Mouse (Mus musculus): ENCODE data around the gene Tnrc18. TPM values are rescaled to one million over a fixed set of nuclear protein-coding genes. Genes with fewer than 3 reads are reported as not detected.

Gene Tnrc18
- total and polyA plus RNA-seq, 3 experiments: 0.71 to 7.7 (median 5.2) TPM

GRCm38 (mm10) chr5:142739941-142740340 lies 77.5 kb downstream of the Tnrc18 start:
- H3K9ac ChIP-seq (ENCODE audit: insufficient read depth, low read depth): no peak overlapping the region
- H3K4me2 ChIP-seq (ENCODE audit: insufficient read depth, low read depth, poor library complexity, severe bottlenecking): no peak overlapping the region
- H3K4me1 ChIP-seq (ENCODE audit: control insufficient read depth in 1 of 2, insufficient read depth in 2 of 2): peaks cover 3 to 6% of the 10 kb centered on the region in 2 experiments; a peak in 3 of 4 replicates
- H3K79me2 ChIP-seq (replicated peaks; ENCODE audit: control insufficient read depth, extremely low read depth, insufficient read depth, poor library complexity, severe bottlenecking): no peaks in the 10 kb centered on the region
- no peaks in the 10 kb centered on the region for H3K27me3 ChIP-seq (replicated peaks)
- H3K4me3 ChIP-seq (replicated peaks in 1 of 3; ENCODE audit: low read depth in 2 of 3, low read length in 2 of 3, poor library complexity in 1 of 3): no peak overlapping the region
- no peak for DNase-seq (ENCODE audit: extremely low read depth)
- dilution Hi-C loops (cut with MboI; ENCODE audit: extremely low pct_ligation_motif_present, extremely low pct_unique_long_range_greater_than_20kb, low sequenced_read_pairs) (no loop called here), in situ Hi-C loops (cut with MboI; ENCODE audit: low pct_ligation_motif_present, low pct_unique_long_range_greater_than_20kb, low sequenced_read_pairs) (no loop called here)
- H3K36me3 ChIP-seq (replicated peaks in 1 of 2; ENCODE audit: control insufficient read depth in 1 of 2, insufficient read depth in 1 of 2, low read length in 1 of 2): peaks cover 52 to 79% of the 10 kb centered on the region in 2 experiments
- no peak for TF ChIP-seq POLR2AphosphoS2 (IDR thresholded peaks at IDR 0.05; ENCODE audit: low read depth, low read length)
- no peak for TF ChIP-seq ZC3H11A (IDR thresholded peaks at IDR 0.05; ENCODE audit: low read depth, low read length)
- no peak for TF ChIP-seq EP300 (IDR thresholded peaks at IDR 0.05; ENCODE audit: low read length)
- no peaks in the 10 kb centered on the region for H3K9me3 ChIP-seq (replicated peaks; ENCODE audit: low read length)
- no peak overlapping the region for H3K27ac ChIP-seq (ENCODE audit: insufficient read depth, low read depth)

- no peaks in the 10 kb centered on the region for H3K79me2 ChIP-seq (replicated peaks; ENCODE audit: control insufficient read depth, extremely low read depth, insufficient read depth, poor library complexity, severe bottlenecking)
- H3K9ac ChIP-seq (ENCODE audit: insufficient read depth, low read depth): no peak overlapping the region
- no peak overlapping the region for H3K4me2 ChIP-seq (ENCODE audit: insufficient read depth, low read depth, poor library complexity, severe bottlenecking)
- no peaks in the 10 kb centered on the region for H3K4me1 ChIP-seq (ENCODE audit: control insufficient read depth in 1 of 2, insufficient read depth in 2 of 2)
- H3K36me3 ChIP-seq (replicated peaks in 1 of 2; ENCODE audit: control insufficient read depth in 1 of 2, insufficient read depth in 1 of 2, low read length in 1 of 2): peaks cover 49 to 89% of the 10 kb centered on the region in 2 experiments
- dilution Hi-C loops (cut with MboI; ENCODE audit: extremely low pct_ligation_motif_present, extremely low pct_unique_long_range_greater_than_20kb, low sequenced_read_pairs): no loop called here
- TF ChIP-seq TBP (conservative IDR thresholded peaks at IDR 0.05; ENCODE audit: low read depth, low read length): no peak
- TF ChIP-seq E2F4 (IDR thresholded peaks at IDR 0.05; ENCODE audit: insufficient replicate concordance, low read depth, low read length): no peak
- TF ChIP-seq EP300 (IDR thresholded peaks at IDR 0.05; ENCODE audit: low read length): no peak
- no peak for TF ChIP-seq MXI1 (IDR thresholded peaks at IDR 0.05; ENCODE audit: low read depth, low read length)
- no peak for TF ChIP-seq PAX5 (IDR thresholded peaks at IDR 0.05; ENCODE audit: low read length)
- no peak for TF ChIP-seq NELFE (IDR thresholded peaks at IDR 0.05; ENCODE audit: low read depth, low read length)
- TF ChIP-seq CHD1 (IDR thresholded peaks at IDR 0.05; ENCODE audit: low read depth, low read length): no peak
- no peak for TF ChIP-seq KAT2A (IDR thresholded peaks at IDR 0.05; ENCODE audit: insufficient replicate concordance, low read length)
- no peak for TF ChIP-seq JUND (conservative IDR thresholded peaks at IDR 0.05; ENCODE audit: low read depth, low read length)
- no peak for TF ChIP-seq USF2 (conservative IDR thresholded peaks at IDR 0.05; ENCODE audit: low read depth, low read length)
- no peak for TF ChIP-seq SMC3 (IDR thresholded peaks at IDR 0.05; ENCODE audit: low read depth, low read length)
- no peaks in the 10 kb centered on the region for H3K27me3 ChIP-seq (replicated peaks)
- DNase-seq (ENCODE audit: extremely low read depth): no peak
- no peak overlapping the region for H3K4me3 ChIP-seq (replicated peaks in 1 of 3; ENCODE audit: low read depth in 2 of 3, low read length in 2 of 3, poor library complexity in 1 of 3)
- peaks cover 2% of the 10 kb centered on the region for H3K9me3 ChIP-seq (replicated peaks; ENCODE audit: low read length)
- no peak overlapping the region for H3K27ac ChIP-seq (ENCODE audit: insufficient read depth, low read depth)
- in situ Hi-C loops (cut with MboI; ENCODE audit: low pct_ligation_motif_present, low pct_unique_long_range_greater_than_20kb, low sequenced_read_pairs): no loop called here
Observed at GRCm38 (mm10) chr5:142731916-142732315, 85.5 kb downstream of the Tnrc18 start.

DNA sequence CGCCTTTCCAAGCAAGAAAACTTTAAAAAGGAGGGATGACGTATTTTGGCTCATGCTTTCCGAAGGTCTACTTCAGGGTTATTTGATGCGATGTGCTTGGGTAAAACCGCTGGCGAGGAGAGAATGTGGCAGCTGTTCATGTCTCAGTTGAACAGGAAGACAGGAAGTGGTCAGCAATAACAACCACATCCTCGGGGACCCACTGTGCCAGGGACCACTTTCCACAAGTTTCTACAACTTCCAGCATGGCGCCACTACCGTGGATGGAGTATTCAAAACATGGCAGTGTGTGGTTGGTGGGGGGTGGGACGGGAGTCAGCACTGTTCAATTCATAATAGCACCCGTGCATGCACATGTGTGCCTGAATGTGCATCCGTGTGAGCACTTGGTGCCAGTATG lies 87.2 kb downstream of the Tnrc18 start:
- dilution Hi-C loops (cut with MboI; ENCODE audit: extremely low pct_ligation_motif_present, extremely low pct_unique_long_range_greater_than_20kb, low sequenced_read_pairs): no loop called here
- Histone ChIP-seq H3K4me1 (ENCODE audit: control insufficient read depth in 1 of 2, insufficient read depth in 2 of 2) (no peaks in the 10 kb centered on the region), H3K36me3 (replicated peaks in 1 of 2; ENCODE audit: control insufficient read depth in 1 of 2, insufficient read depth in 1 of 2, low read length in 1 of 2) (peaks cover 44 to 90% of the 10 kb centered on the region in 2 experiments), H3K4me3 (replicated peaks in 1 of 3; ENCODE audit: low read depth in 2 of 3, low read length in 2 of 3, poor library complexity in 1 of 3) (no peak overlapping the region), H3K79me2 (replicated peaks; ENCODE audit: control insufficient read depth, extremely low read depth, insufficient read depth, poor library complexity, severe bottlenecking) (no peaks in the 10 kb centered on the region), H3K27me3 (replicated peaks) (no peaks in the 10 kb centered on the region), H3K27ac (ENCODE audit: insufficient read depth, low read depth) (no peak overlapping the region), H3K9me3 (replicated peaks; ENCODE audit: low read length) (peaks cover 2% of the 10 kb centered on the region), H3K4me2 (ENCODE audit: insufficient read depth, low read depth, poor library complexity, severe bottlenecking) (no peak overlapping the region), H3K9ac (ENCODE audit: insufficient read depth, low read depth) (no peak overlapping the region)
- no peak for DNase-seq (ENCODE audit: extremely low read depth)
- TF ChIP-seq ZMIZ1 (IDR thresholded peaks at IDR 0.05; ENCODE audit: low read depth, low read length): no peak
- no peak for TF ChIP-seq CHD1 (IDR thresholded peaks at IDR 0.05; ENCODE audit: low read depth, low read length)
- no peak for TF ChIP-seq NELFE (IDR thresholded peaks at IDR 0.05; ENCODE audit: low read depth, low read length)
- TF ChIP-seq ZNF384 (IDR thresholded peaks at IDR 0.05; ENCODE audit: low read depth, low read length): no peak
- no peak for TF ChIP-seq CTCF (conservative IDR thresholded peaks at IDR 0.05 in 1 of 2, IDR thresholded peaks at IDR 0.05 in 1 of 2; ENCODE audit: low read depth in 2 of 2, low read length in 2 of 2)
- no peak for TF ChIP-seq USF1 (IDR thresholded peaks at IDR 0.05; ENCODE audit: low read depth, low read length)
- TF ChIP-seq HCFC1 (IDR thresholded peaks at IDR 0.05; ENCODE audit: low read depth, low read length): no peak
- no peak for TF ChIP-seq MAFK (IDR thresholded peaks at IDR 0.05; ENCODE audit: insufficient replicate concordance, low read length)
- TF ChIP-seq POLR2AphosphoS2 (IDR thresholded peaks at IDR 0.05; ENCODE audit: low read depth, low read length): no peak
- no peak for TF ChIP-seq POLR2A (IDR thresholded peaks at IDR 0.05; ENCODE audit: low read depth, low read length)
- TF ChIP-seq GABPA (IDR thresholded peaks at IDR 0.05; ENCODE audit: insufficient replicate concordance, low read depth, low read length): no peak
- TF ChIP-seq UBTF (IDR thresholded peaks at IDR 0.05; ENCODE audit: low read depth, low read length): no peak
- no peak for TF ChIP-seq ELF1 (IDR thresholded peaks at IDR 0.05; ENCODE audit: low read depth, low read length)
- no peak for TF ChIP-seq ETS1 (conservative IDR thresholded peaks at IDR 0.05; ENCODE audit: low read depth, low read length)
- TF ChIP-seq SIN3A (IDR thresholded peaks at IDR 0.05; ENCODE audit: low read length): no peak
- no peak for TF ChIP-seq MXI1 (IDR thresholded peaks at IDR 0.05; ENCODE audit: low read depth, low read length)
- TF ChIP-seq RCOR1 (conservative IDR thresholded peaks at IDR 0.05; ENCODE audit: low read depth, low read length): no peak
- no peak for TF ChIP-seq PAX5 (IDR thresholded peaks at IDR 0.05; ENCODE audit: low read length)
- no peak for TF ChIP-seq MEF2A (IDR thresholded peaks at IDR 0.05; ENCODE audit: borderline replicate concordance, low read depth, low read length)
- in situ Hi-C loops (cut with MboI; ENCODE audit: low pct_ligation_motif_present, low pct_unique_long_range_greater_than_20kb, low sequenced_read_pairs): no loop called here

Measured in CH12.LX (cell line).